Mouse (Mus musculus): ENCODE measurements around the gene Olfr1065. TPM values are rescaled to one million over a fixed set of nuclear protein-coding genes. Genes with fewer than 3 reads are reported as not detected.

Gene Olfr1065
- not detected in 2 replicates for polyA plus RNA-seq (2012; rRNA removed; ENCODE audit: low replicate concordance)

GRCm38 (mm10) chr2:86450491-86450890, at the start of gene Olfr1065:
Gene Olfr1065 (minus strand): TSS chr2:86450591.

GRCm38 (mm10) chr2:86487286-86487685, 36.9 kb upstream of the Olfr1065 start, which contains the start of gene Olfr228:
Gene Olfr228 (minus strand): TSS chr2:86487386.

GRCm38 (mm10) chr2:86456169-86456568, 5.8 kb upstream of the Olfr1065 start, which contains the start of gene Olfr1066:
Gene Olfr1066 (minus strand): TSS chr2:86456269.

GRCm38 (mm10) chr2:86426649-86427048, 23.7 kb downstream of the Olfr1065 start, which contains the start of gene Olfr1062:
Gene Olfr1062 (minus strand): TSS chr2:86426749.

GRCm38 (mm10) chr2:86413950-86414349, 36.4 kb downstream of the Olfr1065 start, which contains the start of gene Olfr1061:
Gene Olfr1061 (minus strand): TSS chr2:86414050.

Other genes with a start within 250 kb of the Olfr1065 start
- gene Olfr1045, start 247.6 kb downstream of the Olfr1065 start, polyA plus RNA-seq (2012; rRNA removed; ENCODE audit: low replicate concordance) = not detected in 2 replicates
- not detected in 2 replicates for gene Olfr1046, start 231.3 kb downstream of the Olfr1065 start, polyA plus RNA-seq (2012; rRNA removed; ENCODE audit: low replicate concordance)
- gene Olfr1047, start 219.2 kb downstream of the Olfr1065 start, polyA plus RNA-seq (2012; rRNA removed; ENCODE audit: low replicate concordance) = not detected in 2 replicates
- gene Olfr1048, start 210.3 kb downstream of the Olfr1065 start, polyA plus RNA-seq (2012; rRNA removed; ENCODE audit: low replicate concordance) = not detected in 2 replicates
- not detected in 2 replicates for gene Olfr1049, start 192.3 kb downstream of the Olfr1065 start, polyA plus RNA-seq (2012; rRNA removed; ENCODE audit: low replicate concordance)
- not detected in 2 replicates for gene Olfr1051, start 171.5 kb downstream of the Olfr1065 start, polyA plus RNA-seq (2012; rRNA removed; ENCODE audit: low replicate concordance)
- gene Olfr1052, start 158.1 kb downstream of the Olfr1065 start, polyA plus RNA-seq (2012; rRNA removed; ENCODE audit: low replicate concordance) = not detected in 2 replicates
- gene Olfr1053, start 135.3 kb downstream of the Olfr1065 start, polyA plus RNA-seq (2012; rRNA removed; ENCODE audit: low replicate concordance) = not detected in 2 replicates
- gene Olfr1054, start 115.2 kb downstream of the Olfr1065 start, polyA plus RNA-seq (2012; rRNA removed; ENCODE audit: low replicate concordance) = not detected in 2 replicates
- gene Olfr1055, start 100.3 kb downstream of the Olfr1065 start, polyA plus RNA-seq (2012; rRNA removed; ENCODE audit: low replicate concordance) = not detected in 2 replicates
- not detected in 2 replicates for gene Olfr1056, start 88.1 kb downstream of the Olfr1065 start, polyA plus RNA-seq (2012; rRNA removed; ENCODE audit: low replicate concordance)
- gene Olfr1057, start 72.2 kb downstream of the Olfr1065 start, polyA plus RNA-seq (2012; rRNA removed; ENCODE audit: low replicate concordance) = not detected in 2 replicates
- gene Olfr1058, start 62.0 kb downstream of the Olfr1065 start, polyA plus RNA-seq (2012; rRNA removed; ENCODE audit: low replicate concordance) = not detected in 2 replicates
- gene Olfr1061, start 36.5 kb downstream of the Olfr1065 start, polyA plus RNA-seq (2012; rRNA removed; ENCODE audit: low replicate concordance) = not detected in 2 replicates
- gene Olfr1062, start 23.8 kb downstream of the Olfr1065 start, polyA plus RNA-seq (2012; rRNA removed; ENCODE audit: low replicate concordance) = not detected in 2 replicates
- gene Olfr1066, start 5.7 kb upstream of the Olfr1065 start, polyA plus RNA-seq (2012; rRNA removed; ENCODE audit: low replicate concordance) = not detected in 2 replicates
- not detected in 2 replicates for gene Olfr228, start 36.8 kb upstream of the Olfr1065 start, polyA plus RNA-seq (2012; rRNA removed; ENCODE audit: low replicate concordance)
- gene Olfr1076, start 57.9 kb upstream of the Olfr1065 start, polyA plus RNA-seq (2012; rRNA removed; ENCODE audit: low replicate concordance) = not detected in 2 replicates
- gene Olfr1079, start 91.9 kb upstream of the Olfr1065 start, polyA plus RNA-seq (2012; rRNA removed; ENCODE audit: low replicate concordance) = not detected in 2 replicates
- gene Olfr1080, start 107.6 kb upstream of the Olfr1065 start, polyA plus RNA-seq (2012; rRNA removed; ENCODE audit: low replicate concordance) = not detected in 2 replicates
- not detected in 2 replicates for gene Olfr1082, start 148.4 kb upstream of the Olfr1065 start, polyA plus RNA-seq (2012; rRNA removed; ENCODE audit: low replicate concordance)
- gene Olfr1084, start 189.1 kb upstream of the Olfr1065 start, polyA plus RNA-seq (2012; rRNA removed; ENCODE audit: low replicate concordance) = not detected in 2 replicates
- gene Olfr1085, start 211.4 kb upstream of the Olfr1065 start, polyA plus RNA-seq (2012; rRNA removed; ENCODE audit: low replicate concordance) = not detected in 2 replicates
- gene Olfr1086, start 229.5 kb upstream of the Olfr1065 start, polyA plus RNA-seq (2012; rRNA removed; ENCODE audit: low replicate concordance) = not detected in 2 replicates
- gene Olfr1087, start 247.8 kb upstream of the Olfr1065 start, polyA plus RNA-seq (2012; rRNA removed; ENCODE audit: low replicate concordance) = not detected in 2 replicates